Mouse (Mus musculus): ENCODE measurements around the gene Gtf2b.

- TF ChIP-seq POLR2A (IDR thresholded peaks at IDR 0.05; ENCODE audit: control insufficient read depth, low read depth, low read length) = no peak
- no peak for TF ChIP-seq CTCF (IDR thresholded peaks at IDR 0.05; ENCODE audit: control insufficient read depth, insufficient read depth, insufficient replicate concordance, low read depth, low read length)
These were observed 12.4 kb downstream of the Gtf2b start for GRCm38 (mm10) chr3:142777227-142777626.
